ENCODE assay signal across 11 mouse cellular contexts in the genomic region with DNA sequence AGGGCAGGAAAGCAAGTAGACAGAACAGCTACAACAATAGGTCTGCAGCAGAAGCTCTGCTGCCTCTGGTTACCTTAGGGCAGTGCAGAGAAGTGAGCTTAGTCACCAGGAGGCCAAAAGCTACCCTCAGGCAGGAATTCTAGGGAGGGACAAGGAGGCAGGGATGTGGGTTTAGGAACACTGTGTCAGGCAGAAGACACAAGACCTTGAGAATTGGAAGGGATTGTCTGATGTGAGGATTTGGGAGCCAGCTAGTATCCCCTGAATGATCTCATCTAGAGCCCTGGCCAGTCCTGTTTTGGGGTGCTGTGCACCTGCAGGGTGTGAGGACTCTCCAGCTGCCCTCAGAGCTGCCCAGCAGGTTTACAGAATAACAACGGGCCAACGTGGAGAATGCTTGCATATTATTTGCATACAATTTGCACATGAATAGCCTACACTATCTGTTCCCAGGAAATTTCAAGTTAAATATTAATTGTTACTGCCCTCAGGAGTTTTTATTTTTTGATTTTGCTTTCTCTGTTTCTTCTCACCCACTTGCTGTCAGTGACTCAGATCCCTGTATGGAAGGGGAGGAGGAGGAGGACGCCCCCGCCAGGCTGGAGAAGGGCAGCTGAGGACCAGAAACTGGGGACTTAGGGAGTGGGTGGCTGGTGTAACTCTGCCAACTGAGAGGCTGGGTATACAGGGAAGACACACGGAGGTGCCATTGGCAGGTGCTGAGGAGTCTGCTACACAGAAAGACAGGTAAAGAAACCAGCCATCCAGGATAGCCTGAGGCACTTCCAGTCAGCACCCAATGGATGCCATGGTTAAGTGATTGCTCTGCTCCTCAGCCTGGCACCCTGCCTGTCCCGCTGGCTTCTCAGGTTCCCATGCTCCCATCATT.
DNase-seq lines count a peak whose midpoint lies in the region; ATAC-seq and TF ChIP-seq lines count a peak whose summit lies in the region.
"Had no signal": no experiment of that assay in that cellular context is flagged by ENCODE, and none has a peak within 500 bp of the region (broad histone marks: within the 10 kb centered on the region; RNA-seq: fewer than 3 reads in every experiment).

No protein-coding gene starts in this region.

- H3K36me3 ChIP-seq in kidney, embryonic 14.5 days (ENCODE audit: control insufficient read depth, insufficient read depth, low read length), result no peaks in the 10 kb centered on the region
- H3K36me3 ChIP-seq: heart, embryonic 13.5 days had no signal

- no peak for ATAC-seq in kidney, embryonic 14.5 days (ENCODE audit: low FRiP score, low TSS enrichment)
- no peak for ATAC-seq in cerebellum, adult (ENCODE audit: insufficient number of reproducible peaks, low FRiP score, low TSS enrichment)

- H3K9me3 ChIP-seq in kidney, embryonic 14.5 days (ENCODE audit: control insufficient read depth, low read length), result no peaks in the 10 kb centered on the region
- H3K9me3 ChIP-seq: heart, embryonic 13.5 days had no signal

- H3K4me1 ChIP-seq in kidney, embryonic 14.5 days (ENCODE audit: control insufficient read depth, insufficient read depth, low read length), result no peaks in the 10 kb centered on the region
- peaks cover 27% of the 10 kb centered on the region for H3K4me1 ChIP-seq in olfactory bulb, adult 2 months (ENCODE audit: control insufficient read depth, insufficient read depth, low read length)

- H3K27me3 ChIP-seq in kidney, embryonic 14.5 days (ENCODE audit: control insufficient read depth, insufficient read depth, low read length), result no peaks in the 10 kb centered on the region
- H3K27me3 ChIP-seq: heart, embryonic 13.5 days had no signal

- no peak overlapping the region for H3K27ac ChIP-seq in kidney, embryonic 14.5 days (ENCODE audit: low read depth, low read length)
- H3K27ac ChIP-seq in olfactory bulb, adult 2 months (ENCODE audit: insufficient read depth, low read depth, low read length), result peak overlapping the region; percentile 90
- H3K27ac ChIP-seq: heart, embryonic 13.5 days had no signal

- DNase-seq in kidney, adult 11 months, result peak; percentile 72
- peak; percentile 28 to 65 for DNase-seq in frontal cortex, postnatal 10 days (ENCODE audit: low spot score in 2 of 2)
- DNase-seq in kidney, postnatal 4 days, result peak; percentile 13 to 47
- no peak for DNase-seq in gastrocnemius, postnatal 4 days (ENCODE audit: low spot score in 2 of 2)
- no peak for DNase-seq in cerebellum, adult 9-11 months
- DNase-seq: cerebellum, adult 8-10 months; lung, postnatal 4 days had no signal

- 23% methylated on average over 6 of the region's 6 CpGs for WGBS in kidney, embryonic 14.5 days
- WGBS in olfactory bulb, adult 2 months, result 17% methylated on average over 6 of the region's 6 CpGs

- no peak for TF ChIP-seq CTCF in olfactory bulb, adult 2 months (IDR thresholded peaks at IDR 0.05; ENCODE audit: insufficient read depth, low read depth, low read length)

- H3K4me3 ChIP-seq in kidney, embryonic 14.5 days (ENCODE audit: low read length), result no peak overlapping the region
- H3K4me3 ChIP-seq in olfactory bulb, adult 2 months (ENCODE audit: insufficient read depth, low read depth, low read length), result no peak overlapping the region
- H3K4me3 ChIP-seq: heart, embryonic 13.5 days had no signal

- H3K9ac ChIP-seq in kidney, embryonic 14.5 days (ENCODE audit: low read depth, low read length), result no peak overlapping the region
- H3K9ac ChIP-seq: heart, embryonic 13.5 days had no signal

- H3K4me2 ChIP-seq in kidney, embryonic 14.5 days (replicated peaks; ENCODE audit: low read depth, low read length), result no peak overlapping the region
- H3K4me2 ChIP-seq: heart, embryonic 13.5 days had no signal

- TF ChIP-seq POLR2A in olfactory bulb, adult 2 months (IDR thresholded peaks at IDR 0.05; ENCODE audit: insufficient read depth, low read depth, low read length), result no peak

Comparison
In these comparisons a context has a peak if more than half of its experiments do, and no peak if none do; other contexts are left out.
1. DNase-seq: peak in kidney, adult 11 months (single experiment), frontal cortex, postnatal 10 days (2 of 2) and kidney, postnatal 4 days (2 of 2); none in gastrocnemius, postnatal 4 days (0 of 2) and cerebellum, adult 9-11 months (single experiment).